Mouse (Mus musculus): ENCODE data around the gene Skint6.
"Not testable (repeated sequence)": the region's sequence is repeated elsewhere in the genome, so short reads cannot be mapped to it uniquely, and the experiment has no call there.

The Skint6 gene

DNA sequence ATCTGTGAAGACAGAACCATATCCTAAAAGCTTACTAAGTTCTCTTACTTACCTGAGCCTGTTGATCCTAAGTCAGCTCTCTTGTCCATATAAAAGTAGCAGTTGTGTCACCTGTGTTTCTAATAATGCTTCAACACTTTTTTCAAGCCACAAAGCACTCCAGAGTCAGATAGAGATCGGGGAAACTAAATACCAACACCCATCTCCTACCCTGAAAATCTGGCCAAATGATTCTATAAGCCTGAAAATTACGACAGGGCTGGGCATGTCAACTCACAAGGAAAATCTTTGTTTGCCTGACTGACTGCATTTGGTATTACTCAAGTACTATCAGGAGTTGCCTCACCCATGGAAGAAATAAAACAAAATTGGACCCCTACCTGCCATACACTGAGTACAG, at the start of gene Skint6:
Skint6 (minus strand) TSS at position 101 of the 400 bp plus-strand sequence.
- DNase-seq = no peak

DNA sequence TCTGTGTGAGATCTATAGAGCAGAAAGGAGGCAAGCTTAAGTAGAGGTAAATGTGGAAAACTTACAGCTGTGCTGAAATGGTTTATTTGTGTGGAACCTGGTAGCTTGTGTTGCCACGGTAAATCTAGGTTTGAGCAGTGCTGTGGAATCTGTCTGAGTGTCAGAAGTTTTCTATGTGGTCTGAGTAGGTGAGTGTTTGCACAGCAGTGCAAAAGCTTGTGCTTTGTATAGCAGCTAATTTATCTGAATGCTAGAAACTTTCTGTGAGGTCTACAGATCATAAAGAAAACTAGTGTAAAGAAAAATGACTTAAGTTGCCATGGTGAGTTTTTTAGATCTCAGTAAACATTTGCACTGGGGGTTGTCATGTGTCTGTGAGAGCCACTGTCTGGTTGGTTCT, 34.1 kb upstream of the Skint6 start:
- no peak for DNase-seq

DNA sequence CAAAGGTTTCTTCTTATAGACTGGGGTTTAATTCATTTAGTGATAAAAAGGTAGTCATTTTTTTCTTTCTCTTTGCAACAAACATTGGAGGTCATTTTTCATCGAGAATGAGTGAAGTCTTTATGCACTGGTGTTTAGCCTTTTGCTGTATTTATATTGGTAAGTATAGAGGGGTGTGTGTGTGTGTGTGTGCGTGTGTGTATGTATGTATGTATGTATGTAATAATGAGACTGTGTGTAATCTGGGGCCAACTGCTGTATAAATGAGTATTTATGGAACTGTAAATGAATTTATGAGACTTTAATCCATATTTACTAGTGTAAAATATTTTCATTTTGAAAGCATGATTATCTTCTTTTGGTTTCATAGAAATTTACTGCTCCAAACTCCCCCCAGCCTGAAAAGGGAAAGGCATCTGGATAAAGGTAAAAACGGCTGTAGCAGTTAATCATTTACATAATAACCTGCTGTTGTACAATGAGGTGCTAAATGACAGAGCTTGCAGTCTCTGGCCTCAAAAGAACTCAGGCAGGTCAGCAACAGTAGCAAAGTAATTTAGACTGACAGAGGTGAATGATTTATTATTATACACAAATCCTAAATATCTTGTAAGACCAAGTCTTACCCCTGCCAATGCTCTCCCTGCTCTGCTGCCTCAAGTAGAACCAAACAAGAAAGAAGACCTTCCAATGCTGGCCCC, 15.2 kb upstream of the Skint6 start:
- DNase-seq = no peak

DNA sequence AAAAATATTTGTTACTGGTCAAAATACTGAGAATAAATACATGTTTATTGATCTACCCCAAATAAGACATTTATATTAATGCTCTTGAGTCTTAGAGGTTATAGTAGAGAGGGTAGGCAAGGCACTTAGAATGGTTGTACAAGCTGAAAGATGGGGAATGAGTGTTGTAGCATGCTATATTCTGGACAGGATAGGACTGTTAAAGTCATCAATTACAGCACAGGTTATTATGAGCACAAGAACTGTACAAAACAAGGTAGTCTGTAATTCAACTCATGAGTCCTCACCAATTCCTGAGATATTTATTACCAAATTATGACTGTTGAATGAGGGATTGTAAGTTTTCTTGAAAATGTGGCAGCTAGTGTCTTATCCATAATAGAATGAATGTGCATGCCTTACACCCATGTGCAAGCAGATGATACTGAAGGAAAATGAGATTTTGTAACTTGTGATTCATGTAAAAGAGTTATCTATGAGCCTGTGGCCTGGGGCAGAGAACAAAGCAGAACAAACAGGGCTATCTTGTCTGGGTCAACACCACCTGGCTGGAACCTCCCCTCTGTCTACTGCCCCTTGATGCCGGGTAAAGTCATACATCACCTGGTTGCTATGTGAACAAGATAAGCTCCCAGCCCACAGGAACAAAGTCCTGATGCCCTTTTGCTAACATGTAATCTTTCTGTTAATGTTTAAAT, 23.3 kb downstream of the Skint6 start:
- no peak for DNase-seq

DNA sequence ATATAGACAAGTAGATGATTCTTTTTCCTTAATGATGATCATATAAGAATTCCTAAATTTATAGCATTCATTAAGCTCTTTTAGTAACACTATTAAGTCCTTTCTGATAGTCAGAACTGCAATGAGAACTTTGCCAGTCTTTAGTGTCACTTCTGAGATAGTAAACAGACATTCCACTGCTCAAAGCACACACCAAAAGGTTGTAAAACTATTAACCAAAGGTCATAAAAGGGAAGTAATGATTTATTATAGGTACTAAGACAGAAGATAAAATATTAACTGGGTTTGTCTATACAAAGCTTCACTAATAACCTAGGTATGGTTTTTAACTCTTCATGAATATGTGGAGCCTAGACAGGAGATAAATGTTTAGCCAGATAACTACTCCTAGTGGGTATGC, 41.0 kb downstream of the Skint6 start:
- no peak for DNase-seq

DNA sequence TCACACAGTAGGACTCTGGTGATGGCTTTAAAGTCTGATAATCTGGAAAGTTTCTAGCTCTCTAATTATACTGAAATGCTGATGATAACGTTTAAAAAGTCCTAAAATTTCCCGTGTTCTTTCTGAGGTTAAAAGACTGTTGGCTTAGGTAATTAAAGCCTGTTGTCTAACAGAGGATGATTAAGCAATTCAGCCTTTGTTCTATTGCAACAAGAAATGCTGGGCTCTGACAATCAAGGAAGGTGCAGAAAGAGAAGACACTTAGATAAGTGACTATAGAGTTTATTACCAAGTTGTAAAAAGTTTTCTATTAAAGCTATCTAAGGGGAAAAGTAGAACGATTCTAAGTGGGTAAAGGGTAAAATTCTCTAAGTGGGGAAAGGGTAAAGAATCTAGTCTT, 219.2 kb downstream of the Skint6 start:
- DNase-seq = no peak

DNA sequence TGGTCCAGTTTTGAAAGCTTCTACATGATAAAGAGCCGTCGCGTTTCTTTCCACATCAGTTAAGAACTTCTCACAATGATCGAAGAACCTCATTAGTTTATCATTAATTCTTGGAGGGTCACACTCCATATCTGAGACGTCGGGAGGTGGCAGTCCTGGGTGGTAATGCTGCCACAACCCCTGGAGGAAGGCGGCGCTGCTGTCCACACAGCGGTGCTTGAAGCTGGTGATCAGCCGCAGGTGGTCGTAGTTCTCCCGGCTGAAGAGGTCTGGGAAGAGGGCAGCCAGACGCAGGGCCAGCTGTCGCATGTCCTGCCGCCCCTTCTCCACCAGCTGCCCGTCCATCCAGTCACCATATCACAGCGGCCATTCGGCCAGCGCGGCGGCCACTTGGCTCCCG, 307.6 kb downstream of the Skint6 start:
- DNase-seq = not testable (repeated sequence)

DNA sequence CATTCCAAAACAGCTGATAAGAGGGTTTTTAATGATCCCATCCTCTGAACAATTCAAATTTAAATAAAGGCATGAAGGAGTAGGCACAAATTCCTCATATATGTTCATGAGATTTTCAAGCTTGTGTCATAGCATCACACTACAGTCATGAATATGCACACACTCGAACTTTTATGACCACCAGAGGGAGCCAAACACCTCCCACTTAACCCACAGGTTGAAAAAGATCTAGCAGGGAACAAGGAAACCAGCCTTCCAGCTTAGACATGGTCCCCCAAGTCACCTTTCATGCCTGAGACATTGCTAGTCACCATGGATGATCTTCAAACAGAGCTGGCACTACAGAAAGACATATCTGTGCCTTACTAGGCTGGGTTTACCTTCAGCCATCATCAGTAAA, 496.1 kb downstream of the Skint6 start:
- no peak for DNase-seq

DNA sequence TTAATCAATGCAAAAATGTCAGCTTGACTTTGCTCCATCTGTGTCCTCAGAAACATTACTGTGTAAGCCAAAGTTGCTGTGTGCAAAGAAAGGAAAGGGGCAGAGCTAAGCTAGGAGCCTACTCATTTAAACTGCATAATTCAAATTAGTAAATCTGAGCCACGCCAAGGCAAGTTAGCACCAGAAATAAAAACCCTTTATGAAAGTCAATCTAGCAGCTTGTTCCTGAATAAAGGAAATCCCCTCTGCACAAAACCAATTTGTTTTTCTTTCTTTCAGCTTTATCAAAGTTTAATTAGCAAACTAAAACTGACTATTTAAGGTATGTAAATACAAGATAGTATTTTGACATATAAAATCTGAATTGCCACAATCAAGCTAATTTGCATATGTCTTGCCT, 512.0 kb downstream of the Skint6 start, which contains the start of gene Skint10:
Skint10 (minus strand) TSS at position 101 of the 400 bp plus-strand sequence.
- DNase-seq = no peak

Data from lung, postnatal 10 days (tissue).